Mouse (Mus musculus) forebrain, embryonic 16.5 days (tissue): Measurements from ENCODE around the gene H1fx. TPM values are rescaled to one million over a fixed set of nuclear protein-coding genes. Genes with fewer than 3 reads are reported as not detected.
"Not testable (repeated sequence)": the region's sequence is repeated elsewhere in the genome, so short reads cannot be mapped to it uniquely, and the experiment has no call there.

Experiments used
- ATAC-seq: fragments of 200-750 bp; cut with Nextera tagmentation; 2 replicates; pipeline ENCODE4 v1.8.0; 2017; ENCODE audit warnings: mild to moderate bottlenecking, moderate library complexity
- H3K27ac ChIP-seq: fragments of 300-500 bp; sonication (generic); 2 replicates; pipeline ENCODE4 v1.5.1; 2014; ENCODE audit warnings: low read length, control low read depth
- H3K27me3 ChIP-seq: fragments of 300-500 bp; sonication (generic); replicated peaks from 2 replicates; pipeline ENCODE4 v1.6.1; 2014; ENCODE audit warnings: low read length; ENCODE audit not compliant: control insufficient read depth, insufficient read depth
- H3K36me3 ChIP-seq: fragments of 300-500 bp; sonication (generic); 2 replicates; pipeline ENCODE4 v1.6.1; 2014; ENCODE audit not compliant: control insufficient read depth, insufficient read depth
- H3K4me1 ChIP-seq: fragments of 300-500 bp; sonication (generic); replicated peaks from 2 replicates; pipeline ENCODE4 v1.6.1; 2014; ENCODE audit warnings: low read length; ENCODE audit not compliant: control insufficient read depth, insufficient read depth
- H3K4me2 ChIP-seq: fragments of 300-500 bp; sonication (generic); 2 replicates; pipeline ENCODE4 v1.6.1; 2014; ENCODE audit warnings: mild to moderate bottlenecking, low read length, control low read depth
- H3K4me3 ChIP-seq: fragments of 300-500 bp; sonication (generic); replicated peaks from 2 replicates; pipeline ENCODE4 v1.5.1; 2014; ENCODE audit warnings: mild to moderate bottlenecking, low read length, control low read depth
- H3K9ac ChIP-seq: fragments of 300-500 bp; sonication (generic); replicated peaks from 2 replicates; pipeline ENCODE4 v1.6.1; 2014; ENCODE audit warnings: low read depth, low read length, control low read depth
- H3K9me3 ChIP-seq: fragments of 300-500 bp; sonication (generic); 2 replicates; pipeline ENCODE4 v1.6.1; 2016; ENCODE audit warnings: low read length; ENCODE audit not compliant: control insufficient read depth
- WGBS: fragments of 180-500 bp; shearing (Covaris S2); extraction: QIAGEN DNeasy Blood & Tissue Kit; methylation state at CpG from one replicate; pipeline ENCODE4 v1.1.7; 2014; 5-methylcytosine and 5-hydroxymethylcytosine counted together
- polyA plus RNA-seq: library from polyadenylated mRNA; unstranded; fragments of >200 nt; fragmentation: Nextera tagmentation; extraction: Ambion mirVana; gene quantifications from 2 replicates; pipeline ENCODE4 v1.2.1, GENCODE M21; 2015

Gene H1fx
- polyA plus RNA-seq, 1 experiment from 2014 or later: 18.4 TPM

DNA sequence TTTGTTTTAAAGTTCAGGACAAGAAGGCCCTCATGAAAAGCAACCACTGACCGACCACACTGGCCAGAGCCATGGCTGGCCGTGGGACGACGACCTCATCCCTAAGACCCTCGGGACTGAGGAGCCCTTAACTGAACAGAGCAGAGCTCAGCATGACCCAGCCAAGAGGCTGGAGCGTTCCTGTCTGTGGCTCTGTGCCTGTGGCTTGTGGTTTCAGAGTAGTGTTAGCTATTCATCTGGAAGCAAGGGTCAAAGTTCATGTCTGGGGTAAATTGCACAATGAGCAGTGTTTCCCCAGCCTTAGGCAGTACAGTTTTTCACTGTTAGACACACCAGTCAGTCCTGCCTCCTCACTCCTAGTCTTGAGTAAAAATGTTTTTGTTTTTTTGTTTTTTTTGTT is 11.3 kb upstream of the H1fx start:
- Histone ChIP-seq H3K27me3 (no peaks in the 10 kb centered on the region), H3K4me3 (no peak overlapping the region), H3K4me1 (peaks cover 23% of the 10 kb centered on the region), H3K9ac (no peak overlapping the region), H3K4me2 (no peak overlapping the region), H3K36me3 (0 out of 2 replicates have a peak, but pooled peaks cover 2% of the 10 kb centered on the region), H3K9me3 (no peaks in the 10 kb centered on the region), H3K27ac (no peak overlapping the region)
- WGBS: 16% methylated on average over 6 of the region's 6 CpGs
- no peak for ATAC-seq

DNA sequence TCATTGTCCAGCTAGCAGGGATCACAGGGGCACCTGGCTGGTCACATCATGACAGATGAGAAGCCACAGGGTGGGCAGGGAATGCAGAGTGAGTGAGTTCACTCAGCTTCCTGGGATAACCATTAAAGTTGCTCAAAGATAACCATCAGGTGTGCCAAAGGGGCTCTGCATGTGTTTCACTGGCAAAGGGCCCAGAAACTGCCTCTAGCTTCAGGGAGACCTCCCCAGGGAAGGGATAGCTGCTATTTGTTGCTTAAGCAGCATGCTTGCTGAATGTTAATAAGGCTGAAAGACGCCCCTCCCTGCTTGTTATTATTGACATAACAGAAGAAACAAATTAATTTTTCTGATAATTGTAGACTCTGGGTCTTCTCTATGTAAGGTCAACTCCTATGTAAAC is 10.4 kb upstream of the H1fx start:
- Histone ChIP-seq H3K4me1 (peaks cover 23% of the 10 kb centered on the region), H3K4me3 (no peak overlapping the region), H3K9me3 (no peaks in the 10 kb centered on the region), H3K27ac (no peak overlapping the region), H3K9ac (no peak overlapping the region), H3K36me3 (0 out of 2 replicates have a peak, but pooled peaks cover 2% of the 10 kb centered on the region), H3K4me2 (no peak overlapping the region), H3K27me3 (no peaks in the 10 kb centered on the region)
- no peak for ATAC-seq
- WGBS: 38% methylated on average over 1 of the region's 1 CpGs

DNA sequence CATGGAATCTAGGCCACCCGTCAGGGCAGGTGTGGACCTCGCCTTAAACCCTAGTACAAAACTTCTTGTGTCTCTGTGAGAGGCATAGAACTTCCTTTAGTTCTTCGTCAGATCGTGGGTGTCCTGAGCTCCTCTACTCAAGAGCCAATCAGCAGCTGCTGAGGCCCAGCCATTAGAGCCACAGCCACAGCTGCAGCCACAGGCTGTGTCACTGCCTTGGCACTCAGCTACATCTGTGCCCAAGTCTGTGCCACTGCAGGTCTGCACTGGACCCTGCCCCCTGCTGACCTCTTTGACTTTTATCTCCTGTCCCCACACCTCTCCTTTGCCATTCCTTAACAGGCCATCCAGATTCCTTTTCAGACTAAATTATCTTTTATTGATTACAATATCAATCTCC is 9.8 kb upstream of the H1fx start:
- no peak overlapping the region for H3K4me2 ChIP-seq
- H3K4me1 ChIP-seq: peaks cover 23% of the 10 kb centered on the region
- WGBS: 77% methylated on average over 4 of the region's 4 CpGs
- no peak overlapping the region for H3K27ac ChIP-seq
- H3K9me3 ChIP-seq: no peaks in the 10 kb centered on the region
- no peak overlapping the region for H3K4me3 ChIP-seq
- ATAC-seq: no peak
- 0 out of 2 replicates have a peak, but pooled peaks cover 2% of the 10 kb centered on the region for H3K36me3 ChIP-seq
- H3K9ac ChIP-seq: no peak overlapping the region
- H3K27me3 ChIP-seq: no peaks in the 10 kb centered on the region

DNA sequence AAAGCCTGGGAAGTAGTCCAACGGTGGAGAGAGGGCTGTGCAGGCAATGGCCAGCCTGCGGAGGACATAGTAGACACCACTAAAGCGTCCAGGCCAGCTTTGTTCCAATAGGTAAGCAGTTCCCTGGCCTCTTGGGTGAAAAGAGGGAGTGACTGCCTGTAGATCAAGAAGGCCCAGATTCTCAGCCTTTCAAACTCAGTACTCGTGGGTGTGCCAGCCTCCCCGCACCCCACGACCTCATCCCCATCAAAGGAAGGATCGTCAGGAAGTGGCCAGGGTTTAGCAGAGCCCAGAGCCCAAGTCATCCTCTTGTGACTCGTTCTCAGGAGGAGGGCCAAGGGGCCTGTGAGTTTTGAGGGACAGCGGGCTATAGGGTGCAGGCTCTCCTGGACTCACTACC is 1.1 kb upstream of the H1fx start:
- Histone ChIP-seq H3K36me3 (peaks cover 2% of the 10 kb centered on the region; the same call in 1 of the 2 replicates), H3K27me3 (no peaks in the 10 kb centered on the region), H3K4me2 (peak overlapping the region; percentile 59), H3K27ac (peak overlapping the region; percentile 95; the same call in 1 of the 2 replicates), H3K9me3 (no peaks in the 10 kb centered on the region), H3K4me1 (peaks cover 18% of the 10 kb centered on the region), H3K4me3 (peak overlapping the region; percentile 99), H3K9ac (peak overlapping the region; percentile 96)
- no peak for ATAC-seq
- 63% methylated on average over 9 of the region's 9 CpGs for WGBS

DNA sequence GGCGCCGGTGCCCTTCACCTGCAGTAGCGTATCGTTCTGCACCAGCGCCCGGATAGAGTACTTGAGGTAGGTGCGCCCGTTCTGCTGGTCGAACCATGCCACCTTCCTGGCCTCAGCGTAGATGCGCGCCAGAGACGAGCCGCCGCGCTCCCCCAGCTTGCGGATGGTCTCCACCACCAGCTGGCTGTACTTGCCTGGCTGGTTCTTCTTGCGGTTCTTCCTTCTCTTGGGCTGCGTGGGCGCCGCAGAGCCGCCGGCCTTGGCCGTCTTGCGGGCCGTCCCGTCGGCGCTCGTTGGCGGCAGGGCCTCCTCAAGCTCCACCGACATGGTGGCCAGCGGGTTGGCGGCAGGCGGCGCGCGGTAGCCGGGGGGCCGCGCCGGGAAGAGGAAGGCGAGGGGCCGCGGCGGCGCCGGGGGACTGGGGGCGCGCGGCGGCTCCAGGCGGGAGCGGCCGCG is 379 bp downstream of the H1fx start:
- peak; percentile 41 for ATAC-seq
- no peaks in the 10 kb centered on the region for H3K27me3 ChIP-seq
- H3K27ac ChIP-seq: peak overlapping the region; percentile 95
- H3K4me3 ChIP-seq: peak overlapping the region; percentile 99
- peak overlapping the region; percentile 96 for H3K9ac ChIP-seq
- WGBS: under 1% methylated on average over 48 of the region's 56 CpGs
- H3K9me3 ChIP-seq: no peaks in the 10 kb centered on the region
- H3K4me2 ChIP-seq: peak overlapping the region; percentile 91
- peaks cover 2% of the 10 kb centered on the region; the same call in 1 of the 2 replicates for H3K36me3 ChIP-seq
- peaks cover 18% of the 10 kb centered on the region for H3K4me1 ChIP-seq

DNA sequence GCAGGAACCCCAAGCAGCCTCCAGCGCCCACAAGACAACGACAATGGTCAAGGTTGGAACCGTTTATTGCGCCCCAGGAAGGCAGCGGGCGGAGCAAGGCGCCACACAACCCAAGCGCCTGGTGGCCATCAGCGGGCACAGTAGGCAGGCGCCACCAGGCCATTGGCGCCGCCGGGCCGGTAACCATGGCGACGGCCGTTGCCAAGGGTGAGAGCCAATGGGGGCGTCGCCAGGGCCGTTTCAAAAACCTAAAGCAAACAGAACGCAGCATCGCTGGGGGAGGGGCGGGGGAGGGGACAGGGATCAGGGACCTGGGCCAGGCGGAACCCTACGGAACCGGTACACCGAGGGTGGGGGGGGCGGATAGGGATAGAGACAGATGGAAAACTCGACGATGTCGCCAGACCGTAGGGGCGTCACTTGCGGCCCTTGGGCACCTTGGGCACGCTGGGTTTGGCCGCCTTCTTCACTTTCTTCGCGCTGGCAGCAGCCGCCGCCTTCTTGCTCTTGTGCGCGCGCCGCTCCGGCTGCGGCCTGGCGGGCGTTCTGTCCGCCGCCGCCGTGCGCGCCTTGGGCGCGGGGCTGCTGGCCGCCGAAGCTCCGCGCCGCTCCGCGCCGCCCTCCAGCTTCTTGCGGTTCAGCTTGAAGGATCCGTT is 935 bp downstream of the H1fx start:
- H3K27me3 ChIP-seq: no peaks in the 10 kb centered on the region
- H3K9me3 ChIP-seq: no peaks in the 10 kb centered on the region
- peak overlapping the region; percentile 99 for H3K4me3 ChIP-seq
- peak; percentile 89 for ATAC-seq
- H3K36me3 ChIP-seq: peaks cover 2% of the 10 kb centered on the region; the same call in 1 of the 2 replicates
- peaks cover 18% of the 10 kb centered on the region for H3K4me1 ChIP-seq
- peak overlapping the region; percentile 91 for H3K4me2 ChIP-seq
- peak overlapping the region; percentile 96 for H3K9ac ChIP-seq
- peak overlapping the region; percentile 95 for H3K27ac ChIP-seq
- WGBS: under 1% methylated on average over 61 of the region's 66 CpGs

DNA sequence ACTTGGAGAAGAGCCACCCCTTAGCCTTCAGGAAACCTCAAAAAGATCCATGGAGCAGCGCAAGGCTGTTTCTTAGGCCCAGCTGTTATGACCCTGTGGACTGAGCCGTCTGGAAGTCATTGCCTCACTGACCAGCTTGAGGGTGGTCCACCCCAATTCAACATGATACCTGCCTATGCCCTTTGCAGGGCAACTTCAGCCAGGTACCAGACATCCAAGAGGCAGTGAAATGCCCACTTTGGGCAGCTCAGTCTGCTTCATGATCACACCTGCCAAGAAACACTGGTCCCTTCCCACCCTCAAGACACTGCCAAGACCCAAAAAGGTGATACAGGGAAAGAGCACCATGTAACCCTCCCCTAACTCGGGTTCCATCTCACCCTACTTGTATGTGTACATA is 1.7 kb downstream of the H1fx start:
- 68% methylated on average over 3 of the region's 3 CpGs for WGBS
- no peaks in the 10 kb centered on the region for H3K27me3 ChIP-seq
- peaks cover under 1% of the 10 kb centered on the region; the same call in 1 of the 2 replicates for H3K36me3 ChIP-seq
- H3K9me3 ChIP-seq: no peaks in the 10 kb centered on the region
- H3K27ac ChIP-seq: peak overlapping the region; percentile 95
- H3K4me2 ChIP-seq: peak overlapping the region; percentile 91
- ATAC-seq: no peak
- peaks cover 18% of the 10 kb centered on the region for H3K4me1 ChIP-seq
- H3K9ac ChIP-seq: no peak overlapping the region; the same call in 1 of the 2 replicates
- H3K4me3 ChIP-seq: peak overlapping the region; percentile 99

DNA sequence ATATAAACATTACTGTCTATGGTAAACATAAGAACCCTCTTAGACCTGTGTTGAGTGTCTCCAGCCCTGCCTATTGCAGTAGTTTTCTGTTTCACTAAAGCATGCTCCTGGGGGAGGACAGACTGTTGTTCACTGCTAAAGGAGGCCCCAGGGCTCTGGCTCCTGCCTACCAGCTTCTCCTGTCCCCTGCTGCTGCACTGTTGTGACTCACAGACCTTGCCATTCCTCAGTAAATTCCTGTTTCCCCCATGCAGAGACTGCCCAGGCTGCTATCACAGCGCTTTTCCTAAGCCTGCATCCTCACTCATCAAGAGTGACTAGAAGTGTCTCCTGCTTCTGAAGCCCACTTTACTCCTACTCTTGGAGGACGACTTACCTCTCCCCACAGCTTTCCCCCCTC is 11.4 kb downstream of the H1fx start:
- ATAC-seq: no peak
- Histone ChIP-seq H3K9ac (no peak overlapping the region), H3K27me3 (no peaks in the 10 kb centered on the region), H3K27ac (no peak overlapping the region), H3K4me1 (no peaks in the 10 kb centered on the region), H3K4me2 (no peak overlapping the region), H3K9me3 (no peaks in the 10 kb centered on the region), H3K4me3 (no peak overlapping the region), H3K36me3 (no peaks in the 10 kb centered on the region)
- 22% methylated on average over 2 of the region's 2 CpGs for WGBS

DNA sequence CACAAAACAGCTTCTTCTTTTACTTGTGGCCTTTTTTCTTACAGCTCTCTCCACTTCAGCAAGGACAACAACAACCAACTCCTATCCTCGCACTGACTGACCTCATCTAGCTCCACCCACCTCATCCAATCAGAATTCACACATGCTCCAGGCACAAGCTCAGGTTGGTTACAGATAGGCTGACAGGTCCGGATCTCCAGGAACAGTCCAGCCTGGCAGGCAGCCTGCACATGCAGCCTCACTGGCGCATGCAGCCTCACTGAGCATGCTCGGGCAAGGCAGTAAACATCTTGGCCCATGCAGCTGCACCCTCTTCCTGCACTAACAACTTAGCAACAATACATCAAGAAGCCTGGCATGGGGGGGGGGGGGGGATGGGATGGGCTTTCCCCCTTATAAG is 19.0 kb downstream of the H1fx start:
- H3K9ac ChIP-seq, H3K27me3 ChIP-seq, H3K4me2 ChIP-seq, H3K9me3 ChIP-seq, H3K4me1 ChIP-seq, ATAC-seq, H3K4me3 ChIP-seq, H3K27ac ChIP-seq, H3K36me3 ChIP-seq: not testable (repeated sequence)
- WGBS: 68% methylated on average over 4 of the region's 4 CpGs
